Mouse (Mus musculus) liver, embryonic 16.5 days (tissue): ENCODE results near the gene Nsdhl. TPM values are rescaled to one million over a fixed set of nuclear protein-coding genes. Genes with fewer than 3 reads are reported as not detected.
A peak's percentile ranks its signal among the peaks of the same experiment; 100 is the strongest.

ENCODE experiments used
- ATAC-seq: fragments of 200-750 bp; cut with Nextera tagmentation; 2 replicates; pipeline ENCODE4 v1.8.0; 2017; ENCODE audit warnings: low read depth, mild to moderate bottlenecking, moderate number of reproducible peaks, moderate library complexity
- H3K27ac ChIP-seq: fragments of 300-500 bp; sonication (generic); 2 replicates; pipeline ENCODE4 v1.5.1; 2014; ENCODE audit warnings: mild to moderate bottlenecking, low read length
- H3K27me3 ChIP-seq: fragments of 300-500 bp; sonication (generic); 2 replicates; pipeline ENCODE4 v1.6.1; 2014; ENCODE audit warnings: low read depth, low read length, mixed read lengths; ENCODE audit not compliant: control insufficient read depth, insufficient read depth
- H3K36me3 ChIP-seq: fragments of 300-500 bp; sonication (generic); 2 replicates; pipeline ENCODE4 v1.6.1; 2014; ENCODE audit warnings: mild to moderate bottlenecking; ENCODE audit not compliant: control insufficient read depth, insufficient read depth
- H3K4me1 ChIP-seq: fragments of 300-500 bp; sonication (generic); 2 replicates; pipeline ENCODE4 v1.6.1; 2014; ENCODE audit warnings: low read depth, low read length, mixed read lengths; ENCODE audit not compliant: control insufficient read depth
- H3K4me2 ChIP-seq: fragments of 300-500 bp; sonication (generic); 2 replicates; pipeline ENCODE4 v1.6.1; 2014; ENCODE audit warnings: low read depth, low read length, mixed read lengths
- H3K4me3 ChIP-seq: fragments of 300-500 bp; sonication (generic); 2 replicates; pipeline ENCODE4 v1.5.1; 2014; ENCODE audit warnings: low read depth, mild to moderate bottlenecking, low read length
- H3K9ac ChIP-seq: fragments of 300-500 bp; sonication (generic); 2 replicates; pipeline ENCODE4 v1.6.1; 2014; ENCODE audit warnings: low read depth, low read length
- H3K9me3 ChIP-seq: fragments of 300-500 bp; sonication (generic); replicated peaks from 2 replicates; pipeline ENCODE4 v1.6.1; 2016; ENCODE audit warnings: low read length; ENCODE audit not compliant: control insufficient read depth
- WGBS: fragments of 180-500 bp; shearing (Covaris S2); extraction: QIAGEN DNeasy Blood & Tissue Kit; methylation state at CpG from one replicate; pipeline ENCODE4 v1.1.7; 2014; ENCODE audit not compliant: insufficient replicate concordance; 5-methylcytosine and 5-hydroxymethylcytosine counted together
- polyA plus RNA-seq: library from polyadenylated mRNA; unstranded; fragments of >200 nt; fragmentation: Nextera tagmentation; extraction: Ambion mirVana; gene quantifications from 2 replicates; pipeline ENCODE4 v1.2.1, GENCODE M21; 2015

Gene Nsdhl
- polyA plus RNA-seq, 1 experiment from 2014 or later: 25.9 TPM

- Histone ChIP-seq H3K4me3 (peak overlapping the region; percentile 33), H3K27me3 (peaks cover 21% of the 10 kb centered on the region), H3K27ac (no peak overlapping the region), H3K9ac (no peak overlapping the region), H3K4me2 (peak overlapping the region; percentile 58), H3K4me1 (no peaks in the 10 kb centered on the region), H3K36me3 (no peaks in the 10 kb centered on the region), H3K9me3 (no peaks in the 10 kb centered on the region)
- WGBS: 20% methylated on average over 14 of the region's 14 CpGs
- no peak for ATAC-seq
Observed at GRCm38 (mm10) chrX:72987520-72987905, 69.2 kb downstream of the Nsdhl start.

DNA sequence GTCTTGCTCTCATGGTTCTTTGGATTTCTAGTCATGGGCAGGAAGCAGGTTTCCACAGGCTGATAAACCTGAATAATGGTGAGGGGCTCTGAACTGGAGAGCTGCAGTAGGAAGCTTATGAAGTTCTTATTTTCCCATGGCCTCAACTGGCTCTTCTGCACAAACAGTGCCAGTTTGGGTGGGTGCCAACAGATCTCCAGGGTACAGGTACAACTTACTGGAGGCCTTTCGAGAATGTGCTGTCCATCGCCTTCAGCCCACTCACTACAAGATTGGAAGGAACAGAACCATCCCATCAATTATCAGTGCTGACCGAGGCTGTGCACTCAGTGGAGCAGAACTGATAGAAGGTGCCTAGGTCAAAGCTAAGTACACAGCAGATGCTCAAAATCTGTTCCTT lies 70.1 kb downstream of the Nsdhl start:
- Histone ChIP-seq H3K9ac (no peak overlapping the region), H3K4me3 (no peak overlapping the region), H3K36me3 (no peaks in the 10 kb centered on the region), H3K4me2 (no peak overlapping the region), H3K27me3 (peaks cover 21% of the 10 kb centered on the region), H3K9me3 (no peaks in the 10 kb centered on the region), H3K4me1 (no peaks in the 10 kb centered on the region), H3K27ac (no peak overlapping the region)
- 63% methylated on average over 3 of the region's 3 CpGs for WGBS
- no peak for ATAC-seq

DNA sequence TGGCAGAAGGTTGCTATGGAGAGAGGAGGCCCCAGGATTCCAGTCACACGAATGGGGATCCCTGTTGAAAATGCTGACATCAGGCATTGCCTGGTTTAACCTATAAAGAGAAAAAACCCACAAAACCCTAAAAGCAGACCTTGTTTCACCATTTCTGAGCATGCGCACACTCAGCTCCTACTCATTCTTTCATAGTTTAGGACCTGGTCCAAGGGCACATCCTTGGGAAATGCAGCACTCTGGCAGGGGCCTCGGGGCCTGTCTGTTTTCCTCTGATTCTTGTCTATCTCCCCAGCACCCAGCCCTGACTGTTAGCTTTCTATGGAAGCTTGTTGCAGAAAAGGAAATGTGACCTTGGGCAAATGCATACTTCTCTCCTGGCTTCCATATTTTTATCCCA lies 72.2 kb downstream of the Nsdhl start:
- no peak for ATAC-seq
- no peaks in the 10 kb centered on the region for H3K36me3 ChIP-seq
- no peaks in the 10 kb centered on the region for H3K4me1 ChIP-seq
- no peak overlapping the region for H3K4me2 ChIP-seq
- WGBS: 53% methylated on average over 3 of the region's 3 CpGs
- no peak overlapping the region for H3K4me3 ChIP-seq
- H3K9ac ChIP-seq: no peak overlapping the region
- peaks cover 17% of the 10 kb centered on the region for H3K27me3 ChIP-seq
- H3K9me3 ChIP-seq: no peaks in the 10 kb centered on the region
- H3K27ac ChIP-seq: no peak overlapping the region

DNA sequence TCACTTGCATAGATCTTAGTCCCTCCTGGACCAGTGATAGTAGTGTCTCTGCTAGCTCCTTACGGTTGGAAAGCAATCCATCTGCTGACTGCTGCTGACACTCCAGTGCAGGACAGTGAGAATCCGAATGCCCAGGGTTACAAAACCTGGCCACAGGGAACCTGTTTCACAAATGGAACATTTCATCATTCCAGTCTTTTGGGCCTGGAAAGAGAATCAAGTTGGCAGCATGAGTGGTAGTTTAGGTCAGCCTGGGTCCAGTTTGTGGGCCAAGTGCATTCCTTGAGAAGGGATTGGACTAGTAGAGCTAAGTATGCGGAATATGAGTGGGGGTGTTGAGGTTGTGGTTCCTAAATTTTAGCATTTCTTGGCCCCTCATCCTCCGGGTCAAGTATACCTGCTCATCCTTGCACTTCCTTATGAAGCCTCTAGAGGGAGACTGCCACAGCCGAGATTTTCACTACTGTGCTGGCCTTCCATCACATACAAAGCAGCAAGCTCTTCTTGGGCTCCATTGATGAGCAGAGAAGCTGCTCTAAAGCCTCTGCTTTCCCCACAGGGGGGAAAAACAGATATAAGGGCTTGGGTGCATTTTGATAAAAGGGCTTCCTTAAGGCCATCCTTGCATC lies 74.0 kb downstream of the Nsdhl start:
- H3K9ac ChIP-seq: no peak overlapping the region
- peaks cover 10% of the 10 kb centered on the region; the same call in 1 of the 2 replicates for H3K27me3 ChIP-seq
- WGBS: 33% methylated on average over 5 of the region's 5 CpGs
- no peaks in the 10 kb centered on the region for H3K36me3 ChIP-seq
- no peak for ATAC-seq
- H3K4me1 ChIP-seq: no peaks in the 10 kb centered on the region
- H3K27ac ChIP-seq: no peak overlapping the region
- no peak overlapping the region for H3K4me3 ChIP-seq
- no peak overlapping the region for H3K4me2 ChIP-seq
- no peaks in the 10 kb centered on the region for H3K9me3 ChIP-seq

GRCm38 (mm10) chrX:72995542-72995941 lies 77.2 kb downstream of the Nsdhl start:
- peaks cover 3% of the 10 kb centered on the region; the same call in 1 of the 2 replicates for H3K27me3 ChIP-seq
- no peak for ATAC-seq
- H3K9ac ChIP-seq: no peak overlapping the region
- no peaks in the 10 kb centered on the region for H3K4me1 ChIP-seq
- 47% methylated on average over 3 of the region's 3 CpGs for WGBS
- no peaks in the 10 kb centered on the region for H3K9me3 ChIP-seq
- H3K4me3 ChIP-seq: no peak overlapping the region
- H3K27ac ChIP-seq: no peak overlapping the region
- H3K4me2 ChIP-seq: no peak overlapping the region
- H3K36me3 ChIP-seq: no peaks in the 10 kb centered on the region

DNA sequence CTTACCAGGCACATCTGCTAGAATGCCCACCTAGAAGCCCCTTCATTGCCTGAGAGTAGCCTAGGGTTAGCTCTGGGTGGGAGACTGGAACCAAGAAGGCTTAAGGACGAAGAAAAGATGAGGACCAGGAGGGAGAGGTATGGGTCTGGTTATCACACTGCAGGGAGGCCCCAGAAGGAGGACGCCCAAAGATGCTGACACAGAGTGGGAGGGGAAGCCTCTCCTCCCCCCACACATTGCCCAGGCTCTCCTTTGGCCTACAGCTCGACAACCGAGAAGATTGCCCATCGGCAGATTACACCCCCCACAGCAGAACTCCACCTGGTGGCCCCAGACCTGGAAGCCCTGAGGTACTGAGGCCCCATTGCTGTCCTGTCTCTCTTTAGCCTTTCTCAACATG lies 84.8 kb downstream of the Nsdhl start:
- ATAC-seq: peak; percentile 47; the same call in 1 of the 2 replicates

GRCm38 (mm10) chrX:73005678-73006077 lies 87.3 kb downstream of the Nsdhl start:
- no peaks in the 10 kb centered on the region for H3K9me3 ChIP-seq
- no peak overlapping the region for H3K4me3 ChIP-seq
- H3K4me1 ChIP-seq: peaks cover 9% of the 10 kb centered on the region
- no peaks in the 10 kb centered on the region; the same call in 1 of the 2 replicates for H3K27me3 ChIP-seq
- no peaks in the 10 kb centered on the region for H3K36me3 ChIP-seq
- H3K4me2 ChIP-seq: 0 out of 2 replicates have a peak overlapping the region, but pooled peaks have one; percentile 7
- H3K27ac ChIP-seq: peak overlapping the region; percentile 60; the same call in 1 of the 2 replicates
- H3K9ac ChIP-seq: no peak overlapping the region
- 30% methylated on average over 4 of the region's 4 CpGs for WGBS
- ATAC-seq: peak; percentile 40

More for the DNA sequence above, 84.8 kb downstream of the Nsdhl start:
- Histone ChIP-seq H3K9ac (no peak overlapping the region), H3K9me3 (no peaks in the 10 kb centered on the region), H3K36me3 (no peaks in the 10 kb centered on the region), H3K4me1 (peaks cover 7% of the 10 kb centered on the region; the same call in 1 of the 2 replicates), H3K4me2 (no peak overlapping the region; the same call in 1 of the 2 replicates), H3K27ac (no peak overlapping the region; the same call in none of the 2 replicates), H3K4me3 (no peak overlapping the region), H3K27me3 (no peaks in the 10 kb centered on the region; the same call in 1 of the 2 replicates)
- WGBS: 56% methylated on average over 5 of the region's 5 CpGs

- 17% methylated on average over 25 of the region's 27 CpGs for WGBS
- peak overlapping the region; percentile 78 for H3K27ac ChIP-seq
- no peaks in the 10 kb centered on the region for H3K27me3 ChIP-seq
- peak overlapping the region; percentile 48 for H3K4me3 ChIP-seq
- peak; percentile 96 for ATAC-seq
- peaks cover 7% of the 10 kb centered on the region for H3K4me1 ChIP-seq
- peak overlapping the region; percentile 15; the same call in 1 of the 2 replicates for H3K9ac ChIP-seq
- no peaks in the 10 kb centered on the region for H3K9me3 ChIP-seq
- no peaks in the 10 kb centered on the region for H3K36me3 ChIP-seq
- H3K4me2 ChIP-seq: peak overlapping the region; percentile 58
Observed at GRCm38 (mm10) chrX:73007597-73008479, 89.5 kb downstream of the Nsdhl start.
